In the genomic region with DNA sequence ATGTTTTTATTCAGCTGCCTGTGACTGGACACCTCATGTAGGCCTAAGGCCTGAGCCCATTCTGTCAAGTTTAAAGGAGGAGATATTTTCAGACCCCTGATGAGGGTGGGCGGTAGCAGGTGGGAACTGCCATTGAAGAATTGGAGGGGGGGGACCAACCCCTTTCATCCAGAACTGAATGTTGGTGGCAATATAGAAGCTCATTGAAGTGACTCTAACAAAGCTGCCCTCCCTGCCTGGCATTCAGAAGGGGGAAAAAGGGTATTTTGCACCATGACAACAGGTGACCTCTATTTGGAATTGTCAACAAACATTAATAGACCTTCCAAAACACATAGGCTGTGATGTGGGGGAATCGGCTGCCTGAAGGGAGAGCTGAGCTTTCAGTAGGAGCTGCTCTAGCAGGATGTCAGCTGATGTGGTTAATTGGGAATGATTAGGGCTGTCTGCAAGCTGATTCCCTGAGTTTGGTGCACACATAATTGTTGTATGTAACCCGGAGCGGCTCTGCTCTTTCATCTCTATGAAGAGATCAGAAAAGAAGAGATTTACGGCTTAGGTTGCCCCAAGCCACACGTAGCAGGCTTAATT, we compare ENCODE assay signal across 16 mouse cellular contexts.
A peak's percentile ranks its signal among the peaks of the same experiment; 100 is the strongest.
DNase-seq lines count a peak whose midpoint lies in the region; ATAC-seq and TF ChIP-seq lines count a peak whose summit lies in the region.
"Had no signal": no experiment of that assay in that cellular context is flagged by ENCODE, and none has a peak within 500 bp of the region (broad histone marks: within the 10 kb centered on the region; RNA-seq: fewer than 3 reads in every experiment).

No protein-coding gene starts in this region.

- H3K9ac ChIP-seq in hindbrain, embryonic 14.5 days: no peak overlapping the region
- H3K9ac ChIP-seq in midbrain, embryonic 15.5 days: no peak overlapping the region
- H3K9ac ChIP-seq: embryonic facial prominence, embryonic 15.5 days; neural tube, embryonic 12.5 days had no signal

- TF ChIP-seq CTCF in brain, embryonic 14.5 days (IDR thresholded peaks at IDR 0.05; ENCODE audit: borderline replicate concordance, extremely low read depth, insufficient read depth, insufficient read length): no peak

- H3K9me3 ChIP-seq in embryonic facial prominence, embryonic 10.5 days: no peaks in the 10 kb centered on the region
- no peaks in the 10 kb centered on the region for H3K9me3 ChIP-seq in hindbrain, embryonic 14.5 days (ENCODE audit: control insufficient read depth, low read length)
- H3K9me3 ChIP-seq in midbrain, embryonic 15.5 days: no peaks in the 10 kb centered on the region
- H3K9me3 ChIP-seq: embryonic facial prominence, embryonic 15.5 days; heart, embryonic 10.5 days; neural tube, embryonic 12.5 days had no signal

- peaks cover 26% of the 10 kb centered on the region for H3K4me1 ChIP-seq in embryonic facial prominence, embryonic 10.5 days
- H3K4me1 ChIP-seq in hindbrain, embryonic 14.5 days (replicated peaks; ENCODE audit: control insufficient read depth, insufficient read depth, low read length): peaks cover 10% of the 10 kb centered on the region
- peaks cover 17% of the 10 kb centered on the region for H3K4me1 ChIP-seq in midbrain, embryonic 15.5 days

- WGBS in embryonic facial prominence, embryonic 10.5 days: 36% methylated on average over 6 of the region's 6 CpGs
- WGBS in hindbrain, embryonic 14.5 days: 30% methylated on average over 6 of the region's 6 CpGs
- WGBS in midbrain, embryonic 15.5 days: 10% methylated on average over 6 of the region's 6 CpGs

- H3K27ac ChIP-seq in embryonic facial prominence, embryonic 10.5 days (replicated peaks): no peak overlapping the region
- H3K27ac ChIP-seq in hindbrain, embryonic 14.5 days: 0 out of 2 replicates have a peak overlapping the region, but pooled peaks have one; percentile 5
- H3K27ac ChIP-seq in midbrain, embryonic 15.5 days: peak overlapping the region; percentile 34
- H3K27ac ChIP-seq: embryonic facial prominence, embryonic 15.5 days; heart, embryonic 10.5 days; neural tube, embryonic 12.5 days had no signal

- peaks cover 22% of the 10 kb centered on the region for H3K27me3 ChIP-seq in embryonic facial prominence, embryonic 10.5 days (replicated peaks; ENCODE audit: low read depth, poor library complexity, severe bottlenecking)
- no peaks in the 10 kb centered on the region for H3K27me3 ChIP-seq in hindbrain, embryonic 14.5 days (ENCODE audit: control insufficient read depth, insufficient read depth, low read length)
- no peaks in the 10 kb centered on the region for H3K27me3 ChIP-seq in midbrain, embryonic 15.5 days (replicated peaks)
- H3K27me3 ChIP-seq: CH12.LX; embryonic facial prominence, embryonic 15.5 days; neural tube, embryonic 12.5 days had no signal

- no peak for TF ChIP-seq POLR2A in brain, embryonic 14.5 days (IDR thresholded peaks at IDR 0.05; ENCODE audit: borderline replicate concordance, extremely low read depth, insufficient read depth, insufficient read length, poor library complexity, severe bottlenecking)

- peak; percentile 89 for DNase-seq in brain, embryonic 14.5 days (ENCODE audit: low read depth)
- peak; percentile 48 for DNase-seq in embryonic facial prominence, embryonic 10.5 days (ENCODE audit: low spot score)
- DNase-seq in hindbrain, embryonic 14.5 days (ENCODE audit: low spot score): no peak
- DNase-seq in lung, postnatal 4 days: no peak
- DNase-seq in lung, postnatal 36 days: no peak
- no peak for DNase-seq in ovary, postnatal 14 days (ENCODE audit: low spot score)
- DNase-seq: adrenal gland, postnatal 25 days; cerebellum, adult 11-12 months; left cerebral cortex, postnatal 4 days; right cerebral cortex, postnatal 25 days had no signal

- H3K36me3 ChIP-seq in embryonic facial prominence, embryonic 10.5 days (replicated peaks): no peaks in the 10 kb centered on the region
- H3K36me3 ChIP-seq in hindbrain, embryonic 14.5 days (replicated peaks; ENCODE audit: control insufficient read depth, insufficient read depth): no peaks in the 10 kb centered on the region
- H3K36me3 ChIP-seq in midbrain, embryonic 15.5 days (replicated peaks): no peaks in the 10 kb centered on the region
- H3K36me3 ChIP-seq: embryonic facial prominence, embryonic 15.5 days; heart, embryonic 10.5 days; neural tube, embryonic 12.5 days had no signal

- ATAC-seq in hindbrain, embryonic 14.5 days (ENCODE audit: low FRiP score): no peak
- ATAC-seq in midbrain, embryonic 15.5 days (replicated peaks): peak; percentile 75
- ATAC-seq: inflammation-experienced regulatory T-cells, adult 6 months had no signal

- no peak overlapping the region for H3K4me2 ChIP-seq in hindbrain, embryonic 14.5 days (replicated peaks)
- H3K4me2 ChIP-seq in midbrain, embryonic 15.5 days: no peak overlapping the region
- H3K4me2 ChIP-seq: embryonic facial prominence, embryonic 15.5 days; neural tube, embryonic 12.5 days had no signal

- H3K4me3 ChIP-seq in embryonic facial prominence, embryonic 10.5 days: no peak overlapping the region
- H3K4me3 ChIP-seq in hindbrain, embryonic 14.5 days (replicated peaks; ENCODE audit: low read length): no peak overlapping the region
- no peak overlapping the region for H3K4me3 ChIP-seq in midbrain, embryonic 15.5 days
- H3K4me3 ChIP-seq: embryonic facial prominence, embryonic 15.5 days; heart, embryonic 10.5 days; neural tube, embryonic 12.5 days had no signal

Comparison
In these comparisons a context has a peak if more than half of its experiments do, and no peak if none do; other contexts are left out.
1. DNase-seq: peak in brain, embryonic 14.5 days (single experiment) and embryonic facial prominence, embryonic 10.5 days (single experiment); none in hindbrain, embryonic 14.5 days (single experiment), lung, postnatal 4 days (0 of 2), lung, postnatal 36 days (single experiment) and ovary, postnatal 14 days (single experiment).